Comparison of ENCODE assay signal across 18 mouse cellular contexts in genomic region chr2:147293294-147293688, GRCm38 (mm10).
"Had no signal": no experiment of that assay in that cellular context is flagged by ENCODE, and none has a peak within 500 bp of the region (broad histone marks: within the 10 kb centered on the region; RNA-seq: fewer than 3 reads in every experiment).

No protein-coding gene starts in this region.

- H3K9ac ChIP-seq: lung, embryonic 14.5 days; midbrain, embryonic 12.5 days; neural tube, embryonic 13.5 days; neural tube, embryonic 15.5 days had no signal

- H3K4me3 ChIP-seq: midbrain, embryonic 10.5 days; midbrain, embryonic 12.5 days; myocyte; neural tube, embryonic 13.5 days; neural tube, embryonic 15.5 days had no signal

- H3K4me1 ChIP-seq: midbrain, embryonic 10.5 days had no signal

- H3K27ac ChIP-seq: midbrain, embryonic 10.5 days; midbrain, embryonic 12.5 days; neural tube, embryonic 13.5 days; neural tube, embryonic 15.5 days had no signal

- H3K9me3 ChIP-seq: midbrain, embryonic 10.5 days; midbrain, embryonic 12.5 days; neural tube, embryonic 13.5 days; neural tube, embryonic 15.5 days had no signal

- ATAC-seq: midbrain, embryonic 16.5 days had no signal

- DNase-seq: lung, embryonic 14.5 days; lung, postnatal 10 days; lung, postnatal 4 days; midbrain, embryonic 14.5 days; retina, postnatal 1 day; right cerebral cortex, adult 18-20 months; right cerebral cortex, postnatal 25 days; right cerebral cortex, postnatal 4 days; spleen, adult 18-20 months; thymus, adult 18-20 months; thymus, postnatal 14 days; thymus, postnatal 36 days had no signal

- H3K36me3 ChIP-seq: midbrain, embryonic 10.5 days; midbrain, embryonic 12.5 days; neural tube, embryonic 13.5 days; neural tube, embryonic 15.5 days had no signal
